Mouse (Mus musculus) retina, adult 2 months (tissue): ENCODE data around the gene Armc5.

Source experiments
- DNase-seq: peaks from one replicate; pipeline ENCODE4 v3.0.0-alpha.2; 2012; ENCODE audit warnings: low read depth, low spot score

The Armc5 gene

DNA sequence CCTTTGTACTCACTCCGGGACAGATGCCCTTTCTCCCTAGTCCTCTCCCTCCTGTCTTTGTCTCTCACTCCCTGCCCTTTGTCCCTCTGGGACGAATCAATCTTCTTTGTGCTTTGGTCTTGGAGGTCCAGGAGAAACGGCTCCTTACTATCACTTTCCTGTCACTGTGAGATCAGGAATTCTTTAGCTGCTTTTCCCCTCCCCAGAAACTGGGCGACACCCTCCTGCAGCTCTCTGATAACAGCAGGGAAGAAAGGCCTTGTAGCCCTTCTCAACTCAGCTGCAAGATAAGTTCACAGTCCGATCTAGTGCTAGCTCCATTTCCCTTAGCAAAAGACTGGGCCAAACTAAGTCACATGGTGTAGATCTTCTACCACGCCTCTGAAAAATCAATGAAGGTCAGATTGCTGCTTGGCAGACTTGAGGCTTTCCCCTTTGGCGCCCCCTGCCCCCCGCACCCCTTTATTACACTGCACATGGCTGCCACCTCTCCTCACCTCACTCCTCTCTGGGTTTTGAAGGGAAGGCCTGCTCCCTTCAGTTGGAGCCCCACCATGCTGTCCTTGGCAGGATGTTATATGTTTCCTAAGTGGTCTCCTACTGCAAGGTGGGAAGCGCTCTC is 51.9 kb downstream of the Armc5 start:
- no peak for DNase-seq
